Mouse (Mus musculus) cerebellum, postnatal 14 days (tissue): Measurements from ENCODE around the gene Ubac1.
A peak's percentile ranks its signal among the peaks of the same experiment; 100 is the strongest.

Experiments
- DNase-seq, 2 experiments: peaks; one replicate each; pipeline ENCODE4 v3.0.0; 2021; ENCODE audit warnings: mixed read lengths in 2 of 2

The Ubac1 gene

DNA sequence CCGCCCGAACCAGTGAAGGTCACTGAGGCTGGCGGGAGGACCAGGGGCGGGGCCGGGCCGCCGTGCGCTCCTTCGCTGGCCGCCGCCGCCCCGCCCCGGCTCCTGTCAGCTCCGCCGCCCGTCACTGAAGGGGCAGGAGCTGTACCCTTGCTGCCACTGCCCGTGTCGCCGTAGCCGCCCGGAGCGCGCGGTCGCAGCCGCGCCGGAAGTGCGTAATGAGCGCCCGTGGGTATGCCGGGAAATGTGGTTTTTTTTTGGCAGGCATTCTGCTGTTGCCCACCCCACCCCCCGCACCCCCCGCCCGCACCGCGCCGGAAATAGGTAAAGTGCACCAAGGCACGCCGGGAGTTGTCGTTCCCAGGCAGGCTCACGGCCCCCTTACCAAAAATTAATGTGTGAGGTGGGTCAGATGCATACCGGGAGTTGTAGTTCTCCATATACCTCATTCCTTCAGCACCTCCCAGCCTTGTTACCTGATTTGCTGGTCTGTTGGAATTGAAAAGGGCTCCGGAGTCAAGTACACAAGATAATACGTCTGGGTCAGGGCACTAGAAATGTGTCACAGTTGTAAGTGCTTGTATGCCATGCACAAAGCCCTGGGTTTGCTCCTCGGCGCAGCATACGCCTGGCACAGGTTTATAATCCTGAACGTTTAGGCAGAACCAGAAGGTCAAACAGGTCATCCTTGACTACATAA lies at the start of gene Ubac1:
Gene Ubac1 (minus strand): TSS at position 187 of the 697 bp plus-strand sequence.
- peak; percentile 91 to 96 for DNase-seq

DNA sequence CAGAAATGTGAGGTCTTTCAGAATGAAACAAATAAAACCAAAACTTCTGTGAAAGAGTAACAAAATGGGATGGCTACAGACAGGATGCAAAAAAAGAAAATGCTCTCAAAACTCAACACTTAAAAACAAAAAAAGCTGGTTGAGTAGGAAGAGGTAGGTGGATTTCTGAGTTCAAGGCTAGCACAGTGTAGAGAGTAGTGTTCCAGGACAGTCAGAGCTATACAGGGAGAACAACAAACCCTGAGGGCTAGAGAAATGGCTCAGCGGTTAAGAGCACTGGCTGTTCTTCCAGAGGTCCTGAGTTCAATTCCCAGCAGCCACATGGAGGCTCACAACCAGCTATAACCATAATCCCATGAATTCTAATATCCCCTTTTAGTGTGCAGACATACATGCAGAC lies 47.0 kb upstream of the Ubac1 start:
- DNase-seq = no peak

DNA sequence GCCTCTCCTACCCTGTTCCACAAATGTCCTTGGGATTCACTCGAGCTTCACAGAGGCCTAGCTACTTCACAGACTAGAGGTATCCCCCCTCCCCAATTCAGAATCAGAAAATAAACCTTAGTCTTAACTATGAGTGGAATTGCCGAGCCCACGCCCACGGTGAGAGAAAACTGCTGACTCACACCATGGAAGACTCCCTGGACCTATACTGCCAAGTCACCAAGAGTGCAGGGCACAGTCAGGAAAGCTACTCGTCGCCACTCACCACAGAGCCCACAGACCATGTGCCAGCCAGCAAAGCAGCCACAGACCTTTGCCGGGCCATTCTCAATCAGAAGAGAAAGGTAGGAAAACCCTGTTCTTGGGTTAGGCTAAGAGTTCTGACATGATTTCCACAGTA lies 46.6 kb upstream of the Ubac1 start:
- DNase-seq = no peak

DNA sequence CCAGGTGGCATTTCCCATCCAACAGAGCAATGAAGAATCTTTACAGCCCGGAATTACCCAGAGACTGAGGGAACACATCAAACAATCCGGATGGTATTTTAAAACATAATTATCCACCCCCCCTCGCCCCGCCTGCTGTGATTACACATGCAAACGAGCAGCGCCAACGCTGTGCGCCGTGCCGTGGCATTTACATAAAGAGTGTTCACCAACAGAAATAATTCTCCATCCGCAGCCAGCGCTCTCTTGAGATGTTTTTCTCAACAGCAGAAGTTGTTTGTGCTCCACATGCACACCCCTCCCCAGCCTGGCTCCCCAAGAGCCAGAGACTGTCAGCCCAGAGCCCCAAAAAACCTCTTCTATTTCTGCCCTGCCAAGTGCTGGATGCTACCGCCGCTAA lies 45.0 kb upstream of the Ubac1 start:
- DNase-seq = no peak

DNA sequence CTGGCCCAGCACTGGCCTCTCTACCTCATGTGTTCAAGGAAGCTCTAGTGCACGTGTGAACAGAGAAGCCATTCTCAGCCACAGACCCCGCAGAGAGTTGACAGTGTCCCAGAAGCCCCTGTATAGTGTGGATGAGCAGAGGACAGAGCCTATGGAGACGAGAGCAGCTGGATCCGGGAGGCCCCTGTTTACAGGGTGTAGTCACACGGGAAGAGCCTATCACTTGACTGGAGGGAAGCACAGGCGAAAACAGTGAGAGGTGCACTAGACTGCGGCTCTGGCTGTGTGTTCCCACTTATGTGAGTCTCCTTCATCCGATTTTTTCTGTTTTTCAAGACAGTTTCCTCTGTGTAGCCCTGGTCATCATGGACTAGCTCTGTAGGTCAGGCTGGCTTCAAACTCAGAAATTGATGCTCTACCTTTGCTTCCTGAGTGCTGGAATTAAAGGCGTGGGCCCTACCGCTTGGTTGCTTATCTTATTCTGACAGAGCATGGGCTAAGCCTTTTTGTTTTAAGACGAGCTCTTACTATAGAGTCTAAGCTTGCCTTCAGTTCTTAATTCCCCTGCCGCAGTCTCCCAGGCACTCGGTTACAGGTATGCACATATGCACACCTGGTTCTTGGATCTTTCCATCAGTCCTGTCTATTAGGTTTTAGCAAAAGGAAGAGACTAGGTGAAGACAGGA lies 41.3 kb upstream of the Ubac1 start:
- DNase-seq = no peak

DNA sequence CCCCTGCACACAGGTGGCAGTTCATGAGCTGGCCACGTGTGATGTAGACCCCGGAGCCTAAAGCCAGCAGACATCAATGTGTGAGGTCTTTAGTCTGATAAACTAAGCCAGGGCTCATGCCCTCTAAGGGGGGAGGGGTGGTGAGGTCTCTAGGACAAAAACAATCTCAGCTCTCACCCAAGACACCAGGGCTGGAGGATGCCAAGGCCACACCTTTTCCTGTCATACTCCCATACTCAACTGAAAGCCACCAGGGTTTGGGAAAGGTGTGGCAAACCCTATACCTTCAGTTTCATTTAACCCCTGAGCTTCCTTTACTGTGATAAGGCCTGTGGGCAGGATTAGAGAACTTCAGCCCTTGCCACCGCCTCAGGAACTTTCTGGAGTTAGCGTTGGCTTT lies 40.7 kb upstream of the Ubac1 start:
- no peak for DNase-seq

DNA sequence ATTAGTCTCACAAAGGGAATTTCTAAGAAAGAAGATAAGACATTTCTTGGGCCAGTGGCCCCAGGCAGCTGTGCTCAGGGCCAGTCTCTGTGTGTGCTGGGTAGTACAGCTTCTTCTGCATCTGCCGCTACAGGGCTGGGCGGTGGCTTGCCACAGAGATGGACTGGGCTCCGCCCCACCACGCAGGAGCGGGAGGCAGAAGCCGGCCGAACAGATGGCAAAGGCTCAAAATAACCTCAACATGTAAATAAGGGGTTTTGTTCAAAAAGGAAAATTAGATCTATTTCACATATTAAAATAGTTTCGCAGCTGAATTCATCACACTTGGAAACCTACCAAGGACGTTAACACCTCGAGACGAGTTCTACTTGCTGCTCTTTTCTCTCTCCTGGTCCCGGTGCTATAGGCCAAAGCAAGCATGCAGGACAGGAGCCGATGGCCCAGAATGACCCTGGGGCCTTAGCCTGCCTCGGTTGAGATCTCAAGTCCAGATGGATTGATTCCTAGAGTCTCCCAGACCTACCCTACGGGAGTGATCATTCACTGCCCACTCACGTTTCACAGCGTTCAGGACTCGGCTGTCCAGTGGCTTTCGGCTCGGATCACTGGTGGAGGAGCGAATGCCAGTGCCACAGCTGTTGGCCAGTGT lies 39.6 kb upstream of the Ubac1 start:
- peak; percentile 50 to 52 for DNase-seq

DNA sequence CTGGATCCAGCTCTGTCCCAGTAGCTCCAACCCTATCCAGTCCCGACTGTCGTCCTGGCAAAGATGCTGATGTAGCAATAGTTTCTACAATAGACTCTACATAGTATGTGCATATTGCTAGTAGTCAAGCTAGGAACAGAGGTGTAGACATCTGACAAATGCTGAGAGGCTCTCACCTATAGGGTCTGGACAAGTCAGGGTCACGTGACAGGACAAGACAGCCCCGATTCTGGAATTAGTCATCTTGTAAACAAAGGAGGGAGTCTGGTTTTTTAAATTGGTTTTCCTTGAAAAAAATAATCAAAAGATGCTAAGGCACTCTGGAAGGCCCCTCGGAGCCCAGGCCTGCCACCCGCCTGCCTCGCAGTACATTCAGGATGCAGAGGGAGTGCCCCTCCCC lies 35.5 kb upstream of the Ubac1 start:
- DNase-seq = no peak

DNA sequence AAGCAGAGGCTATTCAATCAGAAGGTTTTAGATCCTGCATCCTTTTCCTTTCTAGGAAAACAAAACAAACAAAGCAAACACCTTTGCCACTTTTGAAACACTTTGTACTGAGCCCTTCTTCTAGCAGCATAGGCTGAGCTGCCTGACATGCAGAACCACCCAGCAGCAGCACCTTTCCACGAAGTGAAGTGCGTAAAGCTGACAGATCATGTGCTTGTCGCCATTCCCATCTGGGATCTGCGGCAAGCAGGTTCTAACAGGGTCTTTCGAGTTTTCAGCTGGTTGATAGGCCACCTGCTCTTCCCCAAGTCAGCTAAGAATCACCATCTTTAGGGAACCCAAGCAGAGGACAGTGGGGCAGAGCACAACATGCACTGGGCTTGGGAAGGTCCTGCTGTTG lies 34.7 kb upstream of the Ubac1 start:
- DNase-seq = no peak

DNA sequence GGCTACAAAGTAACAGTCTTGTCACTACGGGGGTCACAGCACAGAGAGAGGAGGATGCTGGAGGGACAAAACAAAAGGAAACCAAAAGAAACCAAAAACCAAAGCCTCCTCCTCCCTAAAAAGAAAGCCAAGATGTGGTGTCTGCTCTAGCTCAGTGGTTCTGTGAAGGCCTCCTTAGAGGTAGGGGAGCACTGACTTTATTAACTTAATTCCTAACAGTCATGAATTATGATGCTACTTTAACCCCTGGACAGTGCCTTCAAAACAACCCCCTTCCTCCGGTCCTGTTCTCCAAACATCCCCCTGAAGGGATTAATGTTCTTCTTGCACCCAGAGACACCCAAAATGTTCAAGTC lies 34.2 kb upstream of the Ubac1 start:
- no peak for DNase-seq

DNA sequence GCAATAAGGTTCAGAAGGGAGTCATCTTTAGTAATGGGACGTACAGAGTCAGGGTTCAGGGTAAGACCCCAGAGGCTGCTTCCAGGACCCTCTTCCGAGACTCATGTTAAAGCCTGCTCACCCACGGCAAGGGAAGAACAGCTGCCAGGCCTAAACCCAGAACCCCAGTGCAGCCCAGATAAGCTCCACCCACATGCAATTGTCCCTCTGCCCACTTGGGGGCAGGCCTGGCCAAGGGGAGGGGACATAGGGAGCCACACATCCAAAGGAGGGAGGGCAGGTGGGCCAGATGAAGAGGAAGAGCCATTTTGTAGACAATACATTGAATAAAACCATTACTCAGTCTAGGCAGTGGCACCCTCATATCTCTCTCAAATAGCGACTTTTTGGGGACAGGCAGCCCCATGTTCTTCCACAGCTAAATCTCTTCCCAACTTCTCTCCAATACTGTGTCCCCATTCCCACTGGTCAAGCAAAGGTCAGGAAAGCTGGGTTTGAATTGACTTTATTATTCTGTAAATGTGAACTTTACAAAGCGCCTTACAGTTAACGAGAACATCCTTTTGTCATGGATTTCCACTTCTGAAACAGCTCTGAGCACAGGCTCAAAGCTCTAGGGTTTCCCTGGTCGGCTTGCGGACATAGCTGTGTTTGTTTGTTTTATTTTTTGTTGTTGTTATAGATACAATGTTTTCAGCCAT lies 33.6 kb upstream of the Ubac1 start:
- peak; percentile 74 to 84 for DNase-seq

DNA sequence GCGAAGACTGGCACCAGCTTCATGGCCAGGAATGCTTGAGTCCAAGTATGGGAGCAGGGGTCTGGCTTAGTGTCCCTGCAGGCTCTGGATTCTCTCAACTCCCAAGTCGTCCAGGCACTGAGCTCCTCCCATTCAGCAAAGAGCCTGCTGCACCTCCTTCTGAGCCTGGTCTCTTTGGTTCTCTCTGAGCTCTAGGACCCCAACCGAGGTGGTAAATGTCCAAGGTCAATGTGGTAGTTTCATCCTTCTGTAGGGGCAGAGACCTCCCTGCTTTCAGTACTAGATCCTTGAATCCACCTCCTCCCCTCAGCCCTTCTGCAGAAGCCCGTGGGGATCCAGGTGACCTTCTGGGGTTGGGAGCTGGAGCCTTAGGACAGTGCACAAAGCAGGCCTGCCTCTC lies 31.3 kb upstream of the Ubac1 start:
- DNase-seq = no peak

DNA sequence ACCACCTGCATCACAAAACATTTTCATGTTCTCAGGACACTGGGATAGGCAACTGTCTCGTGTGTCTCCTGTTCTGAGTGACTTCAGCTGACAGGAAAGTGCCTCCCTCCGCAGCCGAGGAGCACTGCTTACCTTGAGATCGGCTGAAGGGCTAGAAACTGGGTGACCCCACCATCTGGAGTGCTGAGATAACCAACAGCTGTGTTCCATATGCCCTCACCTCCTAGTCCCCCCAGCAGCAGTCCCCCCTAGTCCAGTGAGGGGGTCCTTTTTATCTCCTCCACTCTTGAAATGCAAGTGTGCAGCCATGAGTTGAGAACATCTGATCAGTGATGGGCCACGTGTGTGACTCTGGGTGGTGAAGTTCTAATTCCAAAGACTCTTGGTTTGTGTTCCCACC lies 27.3 kb upstream of the Ubac1 start:
- DNase-seq = no peak

DNA sequence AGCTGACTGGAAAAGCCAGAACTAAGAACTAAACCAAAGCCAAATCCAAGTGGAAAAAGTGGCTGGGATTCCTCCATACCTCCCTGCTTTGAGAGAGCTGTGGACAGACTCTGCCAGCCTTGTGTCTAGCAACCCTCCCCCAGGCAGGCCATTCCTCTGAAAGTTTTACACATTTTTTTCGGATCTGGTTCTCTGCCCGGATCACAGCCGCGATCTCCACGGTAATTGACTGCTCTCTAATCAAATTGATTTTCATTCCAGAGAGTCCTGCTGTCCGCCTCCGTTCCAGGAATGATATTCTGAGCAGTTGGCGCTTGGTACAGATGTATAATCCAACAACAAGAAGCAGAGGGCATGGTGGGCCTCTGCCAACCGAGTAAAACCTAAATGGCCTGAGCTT lies 22.7 kb upstream of the Ubac1 start:
- DNase-seq = peak; percentile 66 to 67

DNA sequence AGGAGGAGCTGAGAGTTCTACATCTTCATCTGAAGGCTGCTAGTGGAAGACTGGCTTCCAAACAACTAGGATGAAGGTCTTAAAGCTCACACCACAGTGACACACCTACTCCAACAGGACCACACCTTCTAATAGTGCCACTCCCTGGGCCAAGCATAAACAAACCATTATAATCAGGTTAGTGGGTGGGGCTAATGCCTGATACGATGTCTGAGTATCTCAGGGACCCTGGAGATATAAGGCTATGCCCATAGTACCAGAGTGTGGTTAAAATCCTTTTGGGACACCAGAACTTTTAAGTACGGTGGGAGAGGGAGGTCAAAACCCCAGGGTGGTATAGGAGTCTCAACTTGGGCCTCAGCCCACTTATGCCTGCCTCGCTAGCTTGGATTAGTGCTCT lies 21.1 kb upstream of the Ubac1 start:
- DNase-seq = no peak

DNA sequence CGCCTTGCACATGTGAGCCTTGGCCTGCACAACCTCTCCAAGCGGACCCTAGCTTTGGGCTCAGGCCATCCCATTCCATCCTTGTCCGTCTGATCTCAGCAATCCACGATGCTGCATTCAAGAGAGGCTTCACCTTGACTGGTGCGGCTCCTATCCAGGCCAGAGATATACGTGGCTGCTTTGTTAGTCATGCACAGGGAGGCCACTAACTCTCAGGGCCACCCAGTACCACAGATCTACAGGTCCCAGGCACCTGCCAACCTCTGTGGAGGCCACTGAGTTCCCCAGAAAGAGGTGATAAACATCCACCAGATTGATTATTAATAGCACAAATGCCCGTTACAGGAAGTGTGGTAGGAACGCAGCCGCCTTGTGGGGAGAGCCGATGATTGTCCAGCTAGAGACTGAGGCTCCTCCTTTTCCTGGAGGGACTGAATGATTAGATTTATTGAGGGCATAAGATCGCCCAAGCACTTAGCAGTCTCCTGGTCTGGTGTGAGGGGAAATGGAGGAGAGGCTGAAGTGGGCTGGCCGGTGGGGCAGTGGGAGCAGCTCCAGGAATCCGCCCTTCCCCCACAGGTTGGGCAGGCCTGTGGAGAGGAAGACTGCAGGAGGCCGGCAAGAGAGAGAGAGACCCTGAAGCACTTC lies 19.7 kb upstream of the Ubac1 start:
- DNase-seq = no peak

DNA sequence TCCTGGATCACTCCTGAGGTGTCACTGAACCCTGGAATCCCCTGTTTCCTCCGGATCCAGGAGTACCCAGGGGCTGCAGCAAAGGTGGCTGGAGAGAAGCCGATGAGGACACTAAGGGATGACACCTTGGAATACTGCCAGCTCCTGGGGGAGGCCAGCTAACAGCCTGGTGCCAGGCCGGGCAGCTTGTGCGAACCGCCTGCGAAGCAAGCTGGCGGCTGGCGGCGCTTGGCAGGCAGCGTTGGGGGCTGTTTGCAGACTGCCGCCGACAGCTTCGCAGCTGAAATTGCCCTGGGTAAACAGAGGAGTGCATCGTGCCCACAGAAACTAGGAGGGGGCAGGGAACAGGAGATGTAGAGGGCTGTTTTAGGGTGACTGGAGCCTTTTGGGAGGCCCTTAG lies 18.4 kb upstream of the Ubac1 start:
- DNase-seq = peak; percentile 86 to 87

DNA sequence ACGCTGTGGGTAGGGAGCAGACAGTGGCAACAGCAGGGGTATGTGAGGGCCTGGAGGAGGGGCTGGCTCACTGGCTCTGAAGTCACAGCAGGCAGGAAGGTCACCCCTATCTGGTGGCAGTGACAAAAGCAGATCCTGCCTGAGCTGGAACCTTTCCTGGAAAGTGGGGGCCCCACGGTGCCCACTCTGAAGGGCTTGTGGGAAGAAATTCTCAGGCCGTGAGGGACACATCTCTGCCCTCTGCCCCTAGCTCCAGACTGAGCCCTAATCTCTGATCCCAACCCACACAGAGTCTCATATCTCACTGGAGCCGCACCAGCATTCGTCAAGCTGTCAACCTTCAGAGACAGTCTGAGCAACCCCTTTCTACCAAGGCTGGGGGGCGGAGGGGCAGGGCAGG lies 15.8 kb upstream of the Ubac1 start:
- no peak for DNase-seq

DNA sequence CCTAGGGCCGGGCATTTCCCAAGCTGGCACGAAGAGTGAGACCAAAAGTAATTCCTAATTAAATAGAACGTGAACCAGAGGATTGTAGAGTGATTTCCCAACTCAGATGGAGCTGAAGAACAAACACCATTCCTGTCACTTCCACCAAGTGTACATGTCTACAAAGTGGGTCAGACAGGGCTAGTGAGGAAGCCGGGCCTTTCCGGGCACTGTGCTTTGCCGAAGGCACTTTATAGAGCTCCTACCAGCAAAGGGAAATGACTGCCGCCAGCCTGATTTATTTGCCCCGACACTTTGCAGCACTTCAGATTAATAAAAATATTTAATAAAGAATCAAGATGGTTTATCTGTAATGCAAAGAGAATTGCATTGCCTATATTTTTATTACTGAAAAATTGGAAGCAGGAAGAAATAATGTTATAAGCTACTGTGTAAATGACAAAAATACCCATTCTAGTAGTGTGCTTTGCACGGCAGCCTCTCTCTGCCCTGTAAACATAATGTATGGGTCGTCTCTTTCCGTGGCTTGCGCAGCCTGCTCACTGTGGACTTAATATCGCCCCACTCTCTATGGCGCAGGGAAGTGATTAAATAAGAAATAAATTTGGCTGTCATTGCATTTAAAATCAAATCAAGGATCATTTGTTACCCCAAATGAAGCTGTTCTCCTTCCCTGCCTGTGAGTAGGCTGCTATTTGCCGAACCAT lies 12.9 kb upstream of the Ubac1 start:
- no peak for DNase-seq

DNA sequence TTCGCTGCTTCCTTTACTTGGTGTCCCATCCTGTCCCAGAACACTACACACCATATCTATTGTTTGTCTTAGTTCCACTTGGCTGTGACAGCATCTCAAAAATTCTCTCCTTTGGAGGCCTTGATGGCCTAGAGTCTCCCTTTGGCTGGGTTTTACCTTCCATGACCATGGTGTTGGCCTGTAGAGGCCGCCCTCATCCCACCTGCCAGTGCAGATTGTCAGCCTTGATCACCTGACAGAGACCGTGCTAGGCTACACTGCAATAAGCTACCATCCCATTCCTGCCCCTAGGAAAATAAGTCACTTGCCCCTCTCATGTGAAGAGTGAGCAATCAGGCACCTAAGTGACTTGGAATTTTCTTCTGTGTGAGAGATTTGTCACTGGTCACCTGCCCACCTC lies 8.7 kb upstream of the Ubac1 start:
- peak; percentile 53 to 58 for DNase-seq

DNA sequence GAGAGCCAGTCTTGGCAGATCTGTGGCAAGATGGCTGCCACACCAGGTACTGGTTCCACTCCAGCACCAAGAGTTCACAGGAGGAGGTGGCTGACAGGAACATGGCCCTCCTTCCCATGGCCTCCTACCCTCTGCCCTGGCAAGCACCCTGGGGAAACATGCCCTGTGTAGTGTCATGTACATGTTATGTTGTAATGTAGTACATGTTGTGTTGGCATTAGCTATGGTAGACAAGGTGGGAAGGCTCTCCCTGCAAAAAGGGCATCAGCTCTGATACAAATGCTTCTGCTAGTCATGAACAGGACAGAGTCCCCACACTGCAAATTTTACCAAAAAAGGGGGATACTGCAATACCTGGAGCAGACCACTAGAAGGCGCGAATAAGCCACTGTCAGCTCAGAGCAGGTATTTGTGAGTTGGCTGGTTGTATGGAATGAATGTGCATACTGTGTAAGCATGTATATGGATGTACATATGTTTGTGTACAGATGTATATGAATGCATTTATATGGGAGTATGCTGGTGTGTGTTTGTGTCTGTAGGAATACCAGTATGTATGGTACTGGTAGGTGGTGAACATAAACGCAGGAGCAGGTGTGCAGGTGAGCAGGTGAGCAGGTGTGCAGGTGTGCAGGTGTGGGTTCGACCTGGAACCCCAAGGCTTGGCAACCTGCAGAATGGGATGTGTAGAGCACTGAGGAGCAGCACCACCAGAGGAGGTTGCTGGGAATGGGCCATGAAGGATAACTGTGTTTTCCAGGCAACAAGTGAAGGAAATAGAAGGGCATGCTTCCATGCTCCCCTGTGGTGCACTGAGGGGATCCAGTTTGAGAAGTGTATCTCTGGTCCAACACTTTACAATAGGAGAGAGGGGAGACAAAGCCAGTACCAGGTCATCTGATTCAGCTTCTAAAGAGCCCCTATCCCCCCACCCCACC lies 2.9 kb upstream of the Ubac1 start:
- DNase-seq = peak; percentile 69 to 74
